Mouse (Mus musculus) ES-E14 (cell line): ENCODE results near the gene Rora.

Experiments
- HCFC1 ChIP-seq: IDR thresholded peaks from 2 replicates; pipeline ENCODE4 v1.6.1; 2012; ENCODE audit warnings: low read length, inconsistent platforms, borderline replicate concordance; ENCODE audit not compliant: insufficient read depth
- MAFK ChIP-seq: IDR thresholded peaks from 2 replicates; pipeline ENCODE4 v1.6.1; 2014; ENCODE audit warnings: mild to moderate bottlenecking, low read depth, low read length, inconsistent platforms; ENCODE audit not compliant: insufficient read depth
- ZC3H11A ChIP-seq: IDR thresholded peaks from 2 replicates; pipeline ENCODE4 v1.6.1; 2012; ENCODE audit warnings: low read depth, mild to moderate bottlenecking, inconsistent platforms, low read length, borderline replicate concordance
- ZNF384 ChIP-seq: IDR thresholded peaks from 2 replicates; pipeline ENCODE4 v1.6.1; 2012; ENCODE audit warnings: low read depth, low read length, inconsistent platforms

DNA sequence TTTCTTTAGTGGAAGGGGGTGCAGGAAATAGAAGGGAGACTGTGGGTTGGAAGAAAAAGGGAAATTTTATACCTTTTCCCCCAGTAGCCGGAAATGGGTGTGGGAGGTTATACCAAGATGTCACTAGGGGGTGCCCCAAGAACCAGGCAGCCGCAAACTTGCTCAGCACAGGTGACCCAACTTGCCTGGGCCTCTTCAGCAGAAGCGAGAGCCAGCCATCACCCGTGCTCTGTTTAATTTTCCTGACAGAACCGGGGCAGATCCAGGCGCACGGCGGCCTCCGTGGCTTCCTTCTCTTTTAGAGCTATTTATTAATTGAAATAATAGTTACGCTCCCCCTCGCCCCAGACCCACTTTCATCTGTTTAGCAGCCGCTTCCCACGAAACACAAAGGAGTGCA is 313.0 kb downstream of the Rora start:
- TF ChIP-seq MAFK (no peak), HCFC1 (no peak), ZC3H11A (peak; percentile 9; the same call in 1 of the 2 replicates), ZNF384 (no peak)
